In genomic region chr19:7149158-7149685, GRCm38 (mm10) we compare ENCODE assay signal across 16 mouse cellular contexts. TPM values are rescaled to one million over a fixed set of nuclear protein-coding genes. Genes with fewer than 3 reads are reported as not detected.
DNase-seq lines count a peak whose midpoint lies in the region; ATAC-seq lines count a peak whose summit lies in the region.
"Had no signal": no experiment of that assay in that cellular context is flagged by ENCODE, and none has a peak within 500 bp of the region (broad histone marks: within the 10 kb centered on the region; RNA-seq: fewer than 3 reads in every experiment).

No protein-coding gene starts in this region.

- peak overlapping the region; percentile 25; the same call in 1 of the 2 replicates for H3K9ac ChIP-seq in hindbrain, embryonic 13.5 days
- H3K9ac ChIP-seq in hindbrain, embryonic 11.5 days (ENCODE audit: low read depth, low read length) = no peak overlapping the region
- H3K9ac ChIP-seq in neural tube, embryonic 12.5 days = 0 out of 2 replicates have a peak overlapping the region, but pooled peaks have one; percentile 5
- no peak overlapping the region for H3K9ac ChIP-seq in neural tube, embryonic 15.5 days (replicated peaks)
- H3K9ac ChIP-seq in forebrain, embryonic 16.5 days (replicated peaks; ENCODE audit: low read depth, low read length) = no peak overlapping the region
- no peak overlapping the region for H3K9ac ChIP-seq in liver, embryonic 12.5 days
- H3K9ac ChIP-seq: embryonic facial prominence, embryonic 12.5 days; liver, embryonic 15.5 days; stomach, embryonic 15.5 days had no signal

- no peak overlapping the region for H3K4me2 ChIP-seq in hindbrain, embryonic 13.5 days
- H3K4me2 ChIP-seq in hindbrain, embryonic 11.5 days (replicated peaks; ENCODE audit: low read depth, low read length) = no peak overlapping the region
- no peak overlapping the region; the same call in 1 of the 2 replicates for H3K4me2 ChIP-seq in neural tube, embryonic 12.5 days (replicated peaks)
- no peak overlapping the region for H3K4me2 ChIP-seq in neural tube, embryonic 15.5 days
- no peak overlapping the region for H3K4me2 ChIP-seq in forebrain, embryonic 16.5 days (ENCODE audit: low read length)
- H3K4me2 ChIP-seq in liver, embryonic 12.5 days = no peak overlapping the region
- H3K4me2 ChIP-seq: embryonic facial prominence, embryonic 12.5 days; liver, embryonic 15.5 days; stomach, embryonic 15.5 days had no signal

- H3K27ac ChIP-seq in hindbrain, embryonic 13.5 days = no peak overlapping the region
- no peak overlapping the region for H3K27ac ChIP-seq in hindbrain, embryonic 11.5 days (ENCODE audit: low read depth, low read length)
- no peak overlapping the region for H3K27ac ChIP-seq in neural tube, embryonic 12.5 days
- no peak overlapping the region for H3K27ac ChIP-seq in neural tube, embryonic 15.5 days (replicated peaks)
- peak overlapping the region; percentile 29 for H3K27ac ChIP-seq in forebrain, embryonic 16.5 days (ENCODE audit: low read length)
- H3K27ac ChIP-seq in liver, embryonic 12.5 days = no peak overlapping the region
- H3K27ac ChIP-seq: embryonic facial prominence, embryonic 12.5 days; liver, embryonic 15.5 days; stomach, embryonic 15.5 days had no signal

- H3K9me3 ChIP-seq in hindbrain, embryonic 13.5 days = no peaks in the 10 kb centered on the region
- no peaks in the 10 kb centered on the region for H3K9me3 ChIP-seq in hindbrain, embryonic 11.5 days (ENCODE audit: control insufficient read depth, low read length)
- no peaks in the 10 kb centered on the region for H3K9me3 ChIP-seq in neural tube, embryonic 12.5 days
- H3K9me3 ChIP-seq in neural tube, embryonic 15.5 days (replicated peaks) = no peaks in the 10 kb centered on the region
- H3K9me3 ChIP-seq in forebrain, embryonic 16.5 days (ENCODE audit: control insufficient read depth, low read length) = no peaks in the 10 kb centered on the region
- no peaks in the 10 kb centered on the region for H3K9me3 ChIP-seq in liver, embryonic 12.5 days (replicated peaks)
- H3K9me3 ChIP-seq: embryonic facial prominence, embryonic 12.5 days; liver, embryonic 15.5 days; stomach, embryonic 15.5 days had no signal

- ATAC-seq in hindbrain, embryonic 13.5 days (ENCODE audit: low FRiP score) = no peak
- no peak for ATAC-seq in hindbrain, embryonic 11.5 days (ENCODE audit: low FRiP score)
- ATAC-seq in neural tube, embryonic 12.5 days (ENCODE audit: low FRiP score, low read depth) = no peak
- ATAC-seq in neural tube, embryonic 15.5 days (ENCODE audit: low FRiP score) = no peak
- ATAC-seq in forebrain, embryonic 16.5 days = no peak
- no peak for ATAC-seq in liver, embryonic 12.5 days

- H3K27me3 ChIP-seq in hindbrain, embryonic 13.5 days = peaks cover 62% of the 10 kb centered on the region
- H3K27me3 ChIP-seq in hindbrain, embryonic 11.5 days (ENCODE audit: control insufficient read depth, insufficient read depth, low read length) = peaks cover 6% of the 10 kb centered on the region
- H3K27me3 ChIP-seq in neural tube, embryonic 12.5 days (replicated peaks) = peaks cover 37% of the 10 kb centered on the region
- H3K27me3 ChIP-seq in neural tube, embryonic 15.5 days (replicated peaks) = peaks cover 5% of the 10 kb centered on the region; the same call in 1 of the 2 replicates
- H3K27me3 ChIP-seq in forebrain, embryonic 16.5 days (replicated peaks; ENCODE audit: control insufficient read depth, insufficient read depth, low read length) = no peaks in the 10 kb centered on the region
- peaks cover 99% of the 10 kb centered on the region for H3K27me3 ChIP-seq in liver, embryonic 12.5 days (replicated peaks)

- WGBS in hindbrain, embryonic 13.5 days = 49% methylated on average over 7 of the region's 7 CpGs
- 67% methylated on average over 7 of the region's 7 CpGs for WGBS in hindbrain, embryonic 11.5 days
- 64% methylated on average over 7 of the region's 7 CpGs for WGBS in neural tube, embryonic 12.5 days
- 43% methylated on average over 7 of the region's 7 CpGs for WGBS in neural tube, embryonic 15.5 days
- 54% methylated on average over 7 of the region's 7 CpGs for WGBS in forebrain, embryonic 16.5 days
- WGBS in liver, embryonic 12.5 days (ENCODE audit: insufficient replicate concordance) = 61% methylated on average over 7 of the region's 7 CpGs

- H3K36me3 ChIP-seq in hindbrain, embryonic 13.5 days = no peaks in the 10 kb centered on the region
- no peaks in the 10 kb centered on the region for H3K36me3 ChIP-seq in hindbrain, embryonic 11.5 days (ENCODE audit: control insufficient read depth, insufficient read depth, low read length)
- H3K36me3 ChIP-seq in neural tube, embryonic 12.5 days = no peaks in the 10 kb centered on the region
- H3K36me3 ChIP-seq in neural tube, embryonic 15.5 days = no peaks in the 10 kb centered on the region
- H3K36me3 ChIP-seq in forebrain, embryonic 16.5 days (ENCODE audit: control insufficient read depth, insufficient read depth) = no peaks in the 10 kb centered on the region
- H3K36me3 ChIP-seq in liver, embryonic 12.5 days = no peaks in the 10 kb centered on the region
- H3K36me3 ChIP-seq: embryonic facial prominence, embryonic 12.5 days; liver, embryonic 15.5 days; stomach, embryonic 15.5 days had no signal

- H3K4me1 ChIP-seq in hindbrain, embryonic 13.5 days (replicated peaks) = peaks cover 95% of the 10 kb centered on the region
- H3K4me1 ChIP-seq in hindbrain, embryonic 11.5 days (replicated peaks; ENCODE audit: control insufficient read depth, insufficient read depth, low read length) = peaks cover 12% of the 10 kb centered on the region
- H3K4me1 ChIP-seq in neural tube, embryonic 12.5 days = peaks cover 67% of the 10 kb centered on the region
- H3K4me1 ChIP-seq in neural tube, embryonic 15.5 days = peaks cover 77% of the 10 kb centered on the region
- peaks cover 70% of the 10 kb centered on the region for H3K4me1 ChIP-seq in forebrain, embryonic 16.5 days (replicated peaks; ENCODE audit: control insufficient read depth, insufficient read depth, low read length)
- peaks cover 3% of the 10 kb centered on the region for H3K4me1 ChIP-seq in liver, embryonic 12.5 days

- no peak overlapping the region for H3K4me3 ChIP-seq in hindbrain, embryonic 13.5 days
- no peak overlapping the region for H3K4me3 ChIP-seq in hindbrain, embryonic 11.5 days (ENCODE audit: low read depth, low read length)
- H3K4me3 ChIP-seq in neural tube, embryonic 12.5 days = no peak overlapping the region
- H3K4me3 ChIP-seq in neural tube, embryonic 15.5 days (replicated peaks) = no peak overlapping the region
- H3K4me3 ChIP-seq in forebrain, embryonic 16.5 days (replicated peaks; ENCODE audit: low read length) = no peak overlapping the region
- H3K4me3 ChIP-seq in liver, embryonic 12.5 days = no peak overlapping the region
- H3K4me3 ChIP-seq: embryonic facial prominence, embryonic 12.5 days; liver, embryonic 15.5 days; stomach, embryonic 15.5 days had no signal

- DNase-seq in adrenal gland, postnatal 14 days = peak; percentile 34
- no peak for DNase-seq in adrenal gland, adult 18-20 months (ENCODE audit: low spot score in 2 of 2)
- no peak for DNase-seq in hindbrain, embryonic 11.5 days (ENCODE audit: low spot score)
- DNase-seq: cerebellum, adult 11-12 months; kidney, adult 2 months; spleen, adult 18-20 months had no signal

RNA-seq across cellular contexts. Expression of gene Flrt1, which starts 43.7 kb away (rescaled TPM):
- 1.2 and 1.5 TPM in 2 replicates for total RNA-seq in adrenal gland, postnatal 14 days (2021)
- total RNA-seq in adrenal gland, adult 18-20 months (2021) = 1 to 10 TPM; 2.1 to 9.3 TPM
- polyA plus RNA-seq in hindbrain, embryonic 13.5 days (2015; fragmentation: Nextera tagmentation; extraction: Ambion mirVana) = 7.1 and 8.1 TPM in 2 replicates
- 4.6 and 5.6 TPM in 2 replicates for polyA plus RNA-seq in hindbrain, embryonic 11.5 days (2014; fragmentation: Nextera tagmentation; extraction: Ambion mirVana)
- polyA plus RNA-seq in neural tube, embryonic 12.5 days (2016; fragmentation: Nextera tagmentation; extraction: Ambion mirVana) = 7.0 and 9.9 TPM in 2 replicates
- 10.5 and 10.9 TPM in 2 replicates for polyA plus RNA-seq in neural tube, embryonic 15.5 days (2015; fragmentation: Nextera tagmentation; extraction: Ambion mirVana)
- 13.8 and 16.1 TPM in 2 replicates for polyA plus RNA-seq in forebrain, embryonic 16.5 days (2015; fragmentation: Nextera tagmentation; extraction: Ambion mirVana)
- polyA plus RNA-seq in liver, embryonic 12.5 days (2016; fragmentation: Nextera tagmentation; extraction: Ambion mirVana) = 0.23 TPM in 2 replicates
- total RNA-seq: CH12.LX; granulocyte monocyte progenitor cell, adult 5-6 weeks had no signal

RNA-seq across cellular contexts. Expression of gene Otub1, which starts 56.9 kb away (rescaled TPM):
- total RNA-seq in adrenal gland, postnatal 14 days (2021) = 103 and 124 TPM in 2 replicates
- 100 to 1,000 TPM in 1 of 2 experiments, 10 to 100 TPM in 1; 96.7 to 125 TPM for total RNA-seq in adrenal gland, adult 18-20 months (2021)
- 233 and 250 TPM in 2 replicates for polyA plus RNA-seq in hindbrain, embryonic 13.5 days (2015; fragmentation: Nextera tagmentation; extraction: Ambion mirVana)
- 246 and 250 TPM in 2 replicates for polyA plus RNA-seq in hindbrain, embryonic 11.5 days (2014; fragmentation: Nextera tagmentation; extraction: Ambion mirVana)
- 244 and 249 TPM in 2 replicates for polyA plus RNA-seq in neural tube, embryonic 12.5 days (2016; fragmentation: Nextera tagmentation; extraction: Ambion mirVana)
- 226 and 235 TPM in 2 replicates for polyA plus RNA-seq in neural tube, embryonic 15.5 days (2015; fragmentation: Nextera tagmentation; extraction: Ambion mirVana)
- polyA plus RNA-seq in forebrain, embryonic 16.5 days (2015; fragmentation: Nextera tagmentation; extraction: Ambion mirVana) = 223 and 235 TPM in 2 replicates
- polyA plus RNA-seq in liver, embryonic 12.5 days (2016; fragmentation: Nextera tagmentation; extraction: Ambion mirVana) = 85.0 and 85.2 TPM in 2 replicates

Comparison
In these comparisons a context has a peak if more than half of its experiments do, and no peak if none do; other contexts are left out.
1. H3K9ac ChIP-seq: peak in hindbrain, embryonic 13.5 days (single experiment) and neural tube, embryonic 12.5 days (single experiment); none in hindbrain, embryonic 11.5 days (single experiment), neural tube, embryonic 15.5 days (single experiment), forebrain, embryonic 16.5 days (single experiment) and liver, embryonic 12.5 days (single experiment).